Mouse (Mus musculus) bone marrow macrophage, adult 2 months (primary cell): ENCODE results near the gene Ogg1.

Experiments
- CTCF ChIP-seq: IDR thresholded peaks from 2 replicates; pipeline ENCODE4 v1.5.1; 2012; ENCODE audit warnings: low read depth, mild to moderate bottlenecking, low read length, moderate library complexity
- POLR2A ChIP-seq: IDR thresholded peaks from 2 replicates; pipeline ENCODE4 v1.6.1; 2012; ENCODE audit warnings: mild to moderate bottlenecking, low read depth, low read length, borderline replicate concordance

DNA sequence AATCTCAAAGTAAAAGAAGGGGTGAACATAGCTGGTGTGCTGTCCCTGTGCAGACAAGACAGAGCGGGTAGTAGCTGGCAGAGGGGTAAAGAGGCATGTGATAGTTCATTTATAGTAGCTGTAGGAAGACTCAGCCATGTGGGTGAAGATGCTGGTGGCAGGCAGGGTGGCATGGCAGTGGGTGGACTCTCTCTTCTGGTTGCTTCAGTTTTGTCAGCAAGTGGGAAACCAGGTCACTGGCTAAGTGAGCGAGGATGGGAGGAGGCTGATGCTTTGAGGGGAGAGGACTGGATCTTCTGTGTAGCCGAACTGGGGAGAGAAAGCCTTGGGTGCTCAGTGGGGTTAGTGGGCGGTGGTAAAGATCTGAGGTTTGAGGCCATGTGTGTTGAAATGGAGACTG lies 39.5 kb upstream of the Ogg1 start:
- TF ChIP-seq CTCF (no peak), POLR2A (no peak)
